ENCODE assay signal across 7 mouse cellular contexts in the genomic region with DNA sequence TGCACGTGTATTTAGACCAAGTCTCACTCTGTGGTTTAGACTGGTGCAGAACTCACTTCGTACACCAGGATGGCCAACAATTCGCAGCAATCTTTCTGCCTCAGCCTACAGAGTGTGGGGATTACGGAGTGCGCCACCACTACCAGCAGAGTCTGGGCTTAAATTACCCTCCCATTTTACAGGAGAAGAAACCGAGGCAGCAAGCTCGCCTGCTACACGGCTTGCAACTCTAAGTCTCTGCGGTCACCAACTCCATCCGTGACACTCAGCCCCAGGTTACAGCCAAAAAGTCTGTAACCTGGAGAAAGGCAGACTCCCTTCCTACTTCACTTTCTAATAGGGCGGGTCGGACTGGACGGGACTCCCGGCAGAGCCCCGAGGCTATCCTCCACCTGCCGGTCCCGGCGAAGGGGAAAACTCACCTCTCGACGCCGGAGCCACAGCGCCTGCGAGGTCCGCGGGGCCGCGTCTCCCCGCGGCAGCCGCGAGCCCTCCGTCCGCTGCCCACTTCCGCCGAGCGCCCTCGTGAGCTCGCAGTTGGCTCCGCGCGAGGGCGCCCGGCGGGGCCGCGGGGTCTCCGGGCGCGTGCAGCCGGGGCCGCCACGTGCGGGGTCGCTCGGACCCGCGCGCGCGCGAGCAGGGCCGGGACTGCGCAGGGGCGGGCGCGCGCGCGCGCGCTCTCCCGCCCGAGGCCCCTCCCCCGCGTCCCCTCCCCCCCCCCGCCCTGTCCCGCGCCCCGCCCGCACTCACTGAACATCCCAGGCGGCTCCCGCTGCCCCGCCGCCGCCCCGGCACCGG. TPM values are rescaled to one million over a fixed set of nuclear protein-coding genes. Genes with fewer than 3 reads are reported as not detected.
DNase-seq lines count a peak whose midpoint lies in the region; ATAC-seq and TF ChIP-seq lines count a peak whose summit lies in the region.

No protein-coding gene starts in this region.

- H3K4me1 ChIP-seq in embryonic fibroblast, embryonic 13.5 days (ENCODE audit: control insufficient read depth, insufficient read depth, low read length), result peaks cover 16% of the 10 kb centered on the region

- TF ChIP-seq CTCF in embryonic fibroblast, embryonic 13.5 days (IDR thresholded peaks at IDR 0.05; ENCODE audit: borderline replicate concordance, insufficient read depth, low read length), result no peak

- peak; percentile 81 for DNase-seq in ZHBTc4 (ENCODE audit: low read depth, low spot score)
- DNase-seq in heart, postnatal 4 days, result peak; percentile 71
- peak; percentile 14 to 59 for DNase-seq in left cerebral cortex, postnatal 14 days (ENCODE audit: low spot score in 2 of 2)
- peak; percentile 63 for DNase-seq in right cerebral cortex, postnatal 4 days

- intact Hi-C loops in left cerebral cortex, postnatal 14 days (cut with DNase I), result no loop called here

- no peak for TF ChIP-seq POLR2A in embryonic fibroblast, embryonic 13.5 days (IDR thresholded peaks at IDR 0.05; ENCODE audit: low read depth, low read length)

- peak overlapping the region; percentile 88 for H3K4me3 ChIP-seq in embryonic fibroblast, embryonic 13.5 days (ENCODE audit: insufficient read depth, low read length)

- ATAC-seq in CD4-positive, CD25-positive, alpha-beta regulatory T cell, adult 4 months, result peak; percentile 40
- peak; percentile 61 for ATAC-seq in megakaryocyte-erythroid progenitor cell, adult 5-6 weeks (replicated peaks; ENCODE audit: low FRiP score, low TSS enrichment, poor library complexity, severe bottlenecking)

- H3K27ac ChIP-seq in embryonic fibroblast, embryonic 13.5 days (ENCODE audit: insufficient read depth, low read length), result peak overlapping the region; percentile 63

RNA-seq across cellular contexts. Expression of a gene that starts 0.6 kb away (rescaled TPM):
- polyA plus RNA-seq in CD4-positive, CD25-positive, alpha-beta regulatory T cell, adult 4 months (2017; shearing (Covaris generic)), result 10 to 100 TPM; 12.3 to 13.2 TPM
- 30.6 and 36.3 TPM in 2 replicates for polyA plus RNA-seq in embryonic fibroblast, embryonic 13.5 days (2011; ENCODE audit: insufficient read length, low read depth, missing spikeins)
- total RNA-seq in heart, postnatal 4 days (2021), result 10 to 100 TPM; 27.5 to 29.9 TPM
- total RNA-seq in left cerebral cortex, postnatal 14 days (2021), result 10 to 100 TPM; 21.2 to 23.5 TPM
- total RNA-seq in megakaryocyte-erythroid progenitor cell, adult 5-6 weeks (2014; fragmentation: Nextera tagmentation), result 58.2 and 60.6 TPM in 2 replicates
- 34.3 and 52.8 TPM in 2 replicates for total RNA-seq in megakaryocyte-erythroid progenitor cell, adult 5-6 weeks (2017)

RNA-seq across cellular contexts. Expression of a gene that starts 0.7 kb away (rescaled TPM):
- 1 to 10 TPM; 2.5 to 7.8 TPM for polyA plus RNA-seq in CD4-positive, CD25-positive, alpha-beta regulatory T cell, adult 4 months (2017; shearing (Covaris generic))
- polyA plus RNA-seq in embryonic fibroblast, embryonic 13.5 days (2011; ENCODE audit: insufficient read length, low read depth, missing spikeins), result 14.6 and 15.9 TPM in 2 replicates
- 10 to 100 TPM; 10.8 to 11.1 TPM for total RNA-seq in heart, postnatal 4 days (2021)
- 10 to 100 TPM; 12.0 to 12.2 TPM for total RNA-seq in left cerebral cortex, postnatal 14 days (2021)
- total RNA-seq in megakaryocyte-erythroid progenitor cell, adult 5-6 weeks (2014; fragmentation: Nextera tagmentation), result 25.4 and 36.2 TPM in 2 replicates
- 28.0 and 28.1 TPM in 2 replicates for total RNA-seq in megakaryocyte-erythroid progenitor cell, adult 5-6 weeks (2017)

RNA-seq across cellular contexts. Expression of a gene that starts 37.7 kb away (rescaled TPM):
- 1 to 10 TPM in 1 of 2 experiments, under 1 TPM in 1; 0.73 to 1.5 TPM for polyA plus RNA-seq in CD4-positive, CD25-positive, alpha-beta regulatory T cell, adult 4 months (2017; shearing (Covaris generic))
- 16.2 and 21.4 TPM in 2 replicates for polyA plus RNA-seq in embryonic fibroblast, embryonic 13.5 days (2011; ENCODE audit: insufficient read length, low read depth, missing spikeins)
- 10 to 100 TPM; 36.9 to 37.8 TPM for total RNA-seq in heart, postnatal 4 days (2021)
- total RNA-seq in left cerebral cortex, postnatal 14 days (2021), result 10 to 100 TPM; 14.0 to 15.9 TPM
- total RNA-seq in megakaryocyte-erythroid progenitor cell, adult 5-6 weeks (2014; fragmentation: Nextera tagmentation), result 45.7 and 47.9 TPM in 2 replicates
- 23.8 and 39.0 TPM in 2 replicates for total RNA-seq in megakaryocyte-erythroid progenitor cell, adult 5-6 weeks (2017)

Comparison
In these comparisons a context has a peak if more than half of its experiments do, and no peak if none do; other contexts are left out.
1. Peak in every context shown above with its lines: DNase-seq, ATAC-seq, H3K4me3 ChIP-seq and H3K27ac ChIP-seq.